Mouse (Mus musculus) heart, embryonic 10.5 days (tissue): ENCODE measurements around the gene Pum2. TPM values are rescaled to one million over a fixed set of nuclear protein-coding genes. Genes with fewer than 3 reads are reported as not detected.
A peak's percentile ranks its signal among the peaks of the same experiment; 100 is the strongest.

Experiments used
- DNase-seq: peaks from one replicate; pipeline ENCODE4 v3.0.0-alpha.2; 2017; ENCODE audit warnings: low spot score
- H3K27ac ChIP-seq: fragments of 300-500 bp; sonication (generic); 2 replicates; pipeline ENCODE4 v1.5.1; 2016; ENCODE audit warnings: mild to moderate bottlenecking
- H3K27me3 ChIP-seq: fragments of 300-500 bp; sonication (generic); 2 replicates; pipeline ENCODE4 v1.6.1; 2016; ENCODE audit warnings: mild to moderate bottlenecking; ENCODE audit not compliant: poor library complexity, insufficient read depth, severe bottlenecking
- H3K36me3 ChIP-seq: fragments of 300-500 bp; sonication (generic); 2 replicates; pipeline ENCODE4 v1.6.1; 2016; ENCODE audit warnings: mild to moderate bottlenecking, moderate library complexity
- H3K4me1 ChIP-seq: fragments of 300-500 bp; sonication (generic); 2 replicates; pipeline ENCODE4 v1.6.1; 2016; ENCODE audit warnings: mild to moderate bottlenecking
- H3K4me3 ChIP-seq: fragments of 300-500 bp; sonication (generic); 2 replicates; pipeline ENCODE4 v1.5.1; 2016; ENCODE audit warnings: mild to moderate bottlenecking, moderate library complexity
- H3K9me3 ChIP-seq: fragments of 300-500 bp; sonication (generic); 2 replicates; pipeline ENCODE4 v1.6.1; 2016; ENCODE audit warnings: mild to moderate bottlenecking, moderate library complexity
- WGBS: fragments of 180-500 bp; shearing (Covaris S2); methylation state at CpG from one replicate; pipeline ENCODE4 v1.1.7; 2016; 5-methylcytosine and 5-hydroxymethylcytosine counted together
- polyA plus RNA-seq: library from polyadenylated mRNA; unstranded; fragments of >200 nt; fragmentation: Nextera tagmentation; extraction: Ambion mirVana; gene quantifications from 2 replicates; pipeline ENCODE4 v1.2.1, GENCODE M21; 2016

The Pum2 gene
- polyA plus RNA-seq, 1 experiment from 2014 or later: 42.5 TPM

GRCm38 (mm10) chr12:8753654-8754053, 79.7 kb downstream of the Pum2 start:
- Histone ChIP-seq H3K27me3 (no peaks in the 10 kb centered on the region), H3K9me3 (no peaks in the 10 kb centered on the region; the same call in 1 of the 2 replicates), H3K36me3 (peaks cover 73% of the 10 kb centered on the region), H3K4me3 (no peak overlapping the region), H3K27ac (no peak overlapping the region), H3K4me1 (no peaks in the 10 kb centered on the region)
- no peak for DNase-seq
- 97% methylated on average over 2 of the region's 2 CpGs for WGBS

- H3K9me3 ChIP-seq: no peaks in the 10 kb centered on the region; the same call in 1 of the 2 replicates
- WGBS: 75% methylated on average over 4 of the region's 4 CpGs
These were observed 80.2 kb downstream of the Pum2 start for GRCm38 (mm10) chr12:8754116-8754515.

GRCm38 (mm10) chr12:8758029-8758428, 84.1 kb downstream of the Pum2 start:
- WGBS: 93% methylated on average over 3 of the region's 3 CpGs
- Histone ChIP-seq H3K4me1 (no peaks in the 10 kb centered on the region), H3K27ac (no peak overlapping the region), H3K36me3 (peaks cover 38% of the 10 kb centered on the region), H3K4me3 (no peak overlapping the region), H3K9me3 (no peaks in the 10 kb centered on the region; the same call in 1 of the 2 replicates), H3K27me3 (no peaks in the 10 kb centered on the region)
- no peak for DNase-seq

More at GRCm38 (mm10) chr12:8754116-8754515, 80.2 kb downstream of the Pum2 start:
- Histone ChIP-seq H3K4me1 (no peaks in the 10 kb centered on the region), H3K4me3 (no peak overlapping the region), H3K27me3 (no peaks in the 10 kb centered on the region), H3K36me3 (peaks cover 69% of the 10 kb centered on the region), H3K27ac (no peak overlapping the region)
- no peak for DNase-seq

GRCm38 (mm10) chr12:8759115-8759514, 85.2 kb downstream of the Pum2 start:
- Histone ChIP-seq H3K27ac (no peak overlapping the region), H3K27me3 (no peaks in the 10 kb centered on the region), H3K4me1 (no peaks in the 10 kb centered on the region), H3K36me3 (peaks cover 27% of the 10 kb centered on the region), H3K4me3 (no peak overlapping the region), H3K9me3 (no peaks in the 10 kb centered on the region; the same call in 1 of the 2 replicates)
- no peak for DNase-seq
- WGBS: 32% methylated on average over 4 of the region's 4 CpGs

GRCm38 (mm10) chr12:8759779-8760178, 85.8 kb downstream of the Pum2 start:
- Histone ChIP-seq H3K4me3 (no peak overlapping the region), H3K36me3 (peaks cover 22% of the 10 kb centered on the region), H3K9me3 (no peaks in the 10 kb centered on the region; the same call in 1 of the 2 replicates), H3K27ac (no peak overlapping the region), H3K4me1 (no peaks in the 10 kb centered on the region), H3K27me3 (no peaks in the 10 kb centered on the region)
- no peak for DNase-seq
- WGBS: 88% methylated on average over 6 of the region's 6 CpGs

GRCm38 (mm10) chr12:8760561-8760960, 86.6 kb downstream of the Pum2 start:
- no peaks in the 10 kb centered on the region; the same call in 1 of the 2 replicates for H3K9me3 ChIP-seq
- DNase-seq: no peak

GRCm38 (mm10) chr12:8761058-8761457, 87.1 kb downstream of the Pum2 start:
- 65% methylated on average over 7 of the region's 7 CpGs for WGBS
- Histone ChIP-seq H3K4me3 (no peak overlapping the region), H3K36me3 (peaks cover 16% of the 10 kb centered on the region), H3K4me1 (no peaks in the 10 kb centered on the region), H3K9me3 (no peaks in the 10 kb centered on the region; the same call in 1 of the 2 replicates), H3K27me3 (no peaks in the 10 kb centered on the region), H3K27ac (no peak overlapping the region)
- no peak for DNase-seq

More at GRCm38 (mm10) chr12:8760561-8760960, 86.6 kb downstream of the Pum2 start:
- Histone ChIP-seq H3K27ac (no peak overlapping the region), H3K4me1 (no peaks in the 10 kb centered on the region), H3K36me3 (peaks cover 16% of the 10 kb centered on the region), H3K27me3 (no peaks in the 10 kb centered on the region), H3K4me3 (no peak overlapping the region)
- 74% methylated on average over 6 of the region's 6 CpGs for WGBS

- no peak for DNase-seq
These were observed 88.7 kb downstream of the Pum2 start for GRCm38 (mm10) chr12:8762667-8763066.

GRCm38 (mm10) chr12:8764221-8764930, 90.4 kb downstream of the Pum2 start:
- Histone ChIP-seq H3K4me1 (no peaks in the 10 kb centered on the region), H3K27me3 (no peaks in the 10 kb centered on the region; the same call in 1 of the 2 replicates), H3K27ac (no peak overlapping the region), H3K36me3 (no peaks in the 10 kb centered on the region), H3K9me3 (no peaks in the 10 kb centered on the region), H3K4me3 (no peak overlapping the region)
- DNase-seq: peak; percentile 66
- 73% methylated on average over 15 of the region's 15 CpGs for WGBS

More at GRCm38 (mm10) chr12:8762667-8763066, 88.7 kb downstream of the Pum2 start:
- H3K36me3 ChIP-seq: peaks cover 2% of the 10 kb centered on the region
- no peak overlapping the region for H3K4me3 ChIP-seq
- no peaks in the 10 kb centered on the region for H3K4me1 ChIP-seq
- no peaks in the 10 kb centered on the region for H3K27me3 ChIP-seq
- no peaks in the 10 kb centered on the region; the same call in 1 of the 2 replicates for H3K9me3 ChIP-seq
- H3K27ac ChIP-seq: no peak overlapping the region
- WGBS: 70% methylated on average over 2 of the region's 2 CpGs

GRCm38 (mm10) chr12:8770946-8771843, 97.3 kb downstream of the Pum2 start, which contains the start of gene Sdc1:
Gene Sdc1, plus strand, starts transcription at chr12:8771323.
- DNase-seq: peak; percentile 95
- peak within 1 kb of the TSS; percentile 87 for H3K27ac ChIP-seq
- H3K27me3 ChIP-seq: no peaks in the 10 kb centered on the region; the same call in 1 of the 2 replicates
- under 1% methylated on average over 66 of the region's 67 CpGs for WGBS
- peaks cover 27% of the 10 kb centered on the region for H3K4me1 ChIP-seq
- no peaks in the 10 kb centered on the region for H3K9me3 ChIP-seq
- no peaks in the 10 kb centered on the region for H3K36me3 ChIP-seq
- H3K4me3 ChIP-seq: peak within 1 kb of the TSS; percentile 72

- WGBS: under 1% methylated on average over 37 of the region's 37 CpGs
- H3K27me3 ChIP-seq: no peaks in the 10 kb centered on the region; the same call in 1 of the 2 replicates
- H3K4me1 ChIP-seq: peaks cover 27% of the 10 kb centered on the region
- H3K36me3 ChIP-seq: no peaks in the 10 kb centered on the region
- H3K9me3 ChIP-seq: no peaks in the 10 kb centered on the region
- no peak for DNase-seq
- peak overlapping the region; percentile 72 for H3K4me3 ChIP-seq
- peak overlapping the region; percentile 87 for H3K27ac ChIP-seq
These were observed 98.0 kb downstream of the Pum2 start for GRCm38 (mm10) chr12:8771844-8772380.

- peaks cover 27% of the 10 kb centered on the region for H3K4me1 ChIP-seq
- peak overlapping the region; percentile 72 for H3K4me3 ChIP-seq
- under 1% methylated on average over 55 of the region's 55 CpGs for WGBS
- peak; percentile 89 for DNase-seq
- no peaks in the 10 kb centered on the region for H3K9me3 ChIP-seq
- peak overlapping the region; percentile 87 for H3K27ac ChIP-seq
- no peaks in the 10 kb centered on the region for H3K36me3 ChIP-seq
- H3K27me3 ChIP-seq: no peaks in the 10 kb centered on the region; the same call in 1 of the 2 replicates
These were observed 98.7 kb downstream of the Pum2 start for GRCm38 (mm10) chr12:8772451-8773143.
